Mouse (Mus musculus) heart, postnatal 0 days (tissue): ENCODE data around the gene Cfap43.

Source experiments
- CTCF ChIP-seq: IDR thresholded peaks from 2 replicates; pipeline ENCODE4 v1.5.1; 2016; ENCODE audit warnings: antibody characterized with exemption, control low read depth, low read depth
- EP300 ChIP-seq: IDR thresholded peaks from 2 replicates; pipeline ENCODE4 v1.6.1; 2016; ENCODE audit warnings: antibody characterized with exemption, low read depth

DNA sequence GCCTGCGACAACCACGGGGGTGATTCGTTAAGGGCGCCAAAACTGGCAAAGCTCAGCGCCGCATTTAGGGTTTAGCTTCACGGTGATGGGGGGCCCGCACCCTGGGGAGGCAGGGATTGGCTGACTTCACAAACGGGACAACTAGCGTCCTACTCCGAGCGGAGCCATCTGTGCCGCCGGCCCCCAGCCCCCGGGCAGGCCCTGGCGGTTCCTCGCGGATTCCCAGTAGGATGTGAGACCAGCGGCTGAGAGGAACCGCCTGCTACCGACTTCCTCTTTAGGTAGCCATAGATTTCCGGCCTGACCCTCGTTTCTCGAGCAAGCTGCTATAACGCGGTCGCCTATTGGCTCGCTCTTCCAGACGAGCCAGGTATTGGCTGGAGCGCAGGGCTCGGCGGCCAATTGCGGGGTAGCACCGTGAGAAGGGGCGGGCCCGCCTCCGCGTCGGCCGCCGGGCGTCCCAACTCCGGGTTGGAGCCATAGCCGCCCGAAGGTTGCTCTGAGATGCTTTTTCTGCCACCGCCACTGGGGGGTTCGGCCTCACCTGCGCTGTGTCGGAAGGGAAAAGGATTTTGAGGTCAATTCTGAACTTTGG is 53.6 kb downstream of the Cfap43 start, which contains the start of gene Gsto2:
- peak; percentile 49 for TF ChIP-seq CTCF
- peak; percentile 35; the same call in 1 of the 2 replicates for TF ChIP-seq EP300
